In genomic region chr7:114440494-114440893, GRCm38 (mm10) we compare ENCODE assay signal across 16 mouse cellular contexts.
"Had no signal": no experiment of that assay in that cellular context is flagged by ENCODE, and none has a peak within 500 bp of the region (broad histone marks: within the 10 kb centered on the region; RNA-seq: fewer than 3 reads in every experiment).

No protein-coding gene starts in this region.

- H3K4me3 ChIP-seq: lung, embryonic 15.5 days; midbrain, embryonic 13.5 days; midbrain, embryonic 15.5 days; neural tube, embryonic 12.5 days had no signal

- H3K9ac ChIP-seq: liver, postnatal 0 days; lung, embryonic 15.5 days; midbrain, embryonic 13.5 days; midbrain, embryonic 15.5 days; neural tube, embryonic 12.5 days had no signal

- ATAC-seq: liver, postnatal 0 days; lung, postnatal 0 days; midbrain, embryonic 13.5 days; midbrain, embryonic 15.5 days had no signal

- H3K36me3 ChIP-seq: lung, embryonic 15.5 days; midbrain, embryonic 13.5 days; midbrain, embryonic 15.5 days; neural tube, embryonic 12.5 days had no signal

- H3K4me2 ChIP-seq: lung, embryonic 15.5 days; midbrain, embryonic 11.5 days; midbrain, embryonic 13.5 days; midbrain, embryonic 15.5 days; neural tube, embryonic 12.5 days had no signal

- H3K9me3 ChIP-seq: lung, embryonic 15.5 days; megakaryocyte, embryonic 14.5 days; midbrain, embryonic 13.5 days; midbrain, embryonic 15.5 days; neural tube, embryonic 12.5 days had no signal

- DNase-seq: liver, postnatal 0 days; lung, adult 2 months; lung, postnatal 14 days; lung, postnatal 36 days; right cerebral cortex, postnatal 14 days; thymus, adult 18-20 months; thymus, postnatal 14 days; thymus, postnatal 36 days had no signal

- H3K27me3 ChIP-seq: lung, embryonic 15.5 days; megakaryocyte, embryonic 14.5 days; midbrain, embryonic 13.5 days; midbrain, embryonic 15.5 days; neural tube, embryonic 12.5 days had no signal

- H3K4me1 ChIP-seq: lung, embryonic 15.5 days; midbrain, embryonic 13.5 days; midbrain, embryonic 15.5 days; neural tube, embryonic 12.5 days had no signal

- H3K27ac ChIP-seq: lung, embryonic 15.5 days; macrophage; midbrain, embryonic 13.5 days; midbrain, embryonic 15.5 days; neural tube, embryonic 12.5 days had no signal
